ENCODE assay signal across 13 mouse cellular contexts in genomic region chr9:114440548-114440947, GRCm38 (mm10). TPM values are rescaled to one million over a fixed set of nuclear protein-coding genes. Genes with fewer than 3 reads are reported as not detected.
A peak's percentile ranks its signal among the peaks of the same experiment; 100 is the strongest.
DNase-seq lines count a peak whose midpoint lies in the region; ATAC-seq lines count a peak whose summit lies in the region.
"Had no signal": no experiment of that assay in that cellular context is flagged by ENCODE, and none has a peak within 500 bp of the region (broad histone marks: within the 10 kb centered on the region; RNA-seq: fewer than 3 reads in every experiment).

No protein-coding gene starts in this region.

- peak; percentile 89 for DNase-seq in CD4-positive helper T cell, adult 2 months (ENCODE audit: low read depth, low spot score)
- DNase-seq in CD4-positive, CD25-positive, alpha-beta regulatory T cell, adult 2 months (ENCODE audit: low read depth, low spot score): peak; percentile 82
- peak; percentile 78 for DNase-seq in thymus, postnatal 0 days (ENCODE audit: low spot score)
- no peak for DNase-seq in gastrocnemius, adult 18-20 months (ENCODE audit: low spot score)
- no peak for DNase-seq in frontal cortex, postnatal 25 days (ENCODE audit: low spot score in 2 of 2)
- no peak for DNase-seq in adipocyte (ENCODE audit: low spot score)
- DNase-seq: adrenal gland, postnatal 10 days; cerebellum, adult 2 months; lung, embryonic 14.5 days; retina, postnatal 1 day had no signal

- ATAC-seq in inflammation-experienced regulatory T-cells, adult 6 months: peak; percentile 87
- ATAC-seq: intestine, embryonic 16.5 days; midbrain, embryonic 16.5 days had no signal

RNA-seq across cellular contexts. Expression of gene Tmppe, which starts 39.6 kb away (rescaled TPM):
- 10 to 100 TPM in 2 of 3 experiments, 1 to 10 TPM in 1; 9.9 to 14.3 (median 12.1) TPM for polyA plus RNA-seq in inflammation-experienced regulatory T-cells, adult 6 months (2017; shearing (Covaris generic))
- polyA plus RNA-seq in thymus, postnatal 0 days (2015; fragmentation: Nextera tagmentation; extraction: Ambion mirVana): 9.1 and 9.6 TPM in 2 replicates
- 1 to 10 TPM; 1.3 TPM for total RNA-seq in gastrocnemius, adult 18-20 months (2021)

RNA-seq across cellular contexts. Expression of gene Glb1, which starts 39.7 kb away (rescaled TPM):
- 10 to 100 TPM; 30.2 to 38.0 (median 34.6) TPM for polyA plus RNA-seq in inflammation-experienced regulatory T-cells, adult 6 months (2017; shearing (Covaris generic))
- 34.7 and 35.0 TPM in 2 replicates for polyA plus RNA-seq in thymus, postnatal 0 days (2015; fragmentation: Nextera tagmentation; extraction: Ambion mirVana)
- 1 to 10 TPM; 2.8 to 3.5 TPM for total RNA-seq in gastrocnemius, adult 18-20 months (2021)

RNA-seq across cellular contexts. Expression of gene Crtap, which starts 50.1 kb away (rescaled TPM):
- 1 to 10 TPM; 2.5 to 3.9 (median 3.1) TPM for polyA plus RNA-seq in inflammation-experienced regulatory T-cells, adult 6 months (2017; shearing (Covaris generic))
- 28.3 and 29.5 TPM in 2 replicates for polyA plus RNA-seq in thymus, postnatal 0 days (2015; fragmentation: Nextera tagmentation; extraction: Ambion mirVana)
- 1 to 10 TPM; 7.1 to 8.0 TPM for total RNA-seq in gastrocnemius, adult 18-20 months (2021)

Comparison
In these comparisons a context has a peak if more than half of its experiments do, and no peak if none do; other contexts are left out.
1. DNase-seq: peak in CD4-positive helper T cell, adult 2 months (single experiment), CD4-positive, CD25-positive, alpha-beta regulatory T cell, adult 2 months (single experiment) and thymus, postnatal 0 days (single experiment); none in gastrocnemius, adult 18-20 months (single experiment), frontal cortex, postnatal 25 days (0 of 2) and adipocyte (single experiment).